Mouse (Mus musculus): Measurements from ENCODE around the gene Serpina6.
A peak's percentile ranks its signal among the peaks of the same experiment; 100 is the strongest.
"Not testable (repeated sequence)": the region's sequence is repeated elsewhere in the genome, so short reads cannot be mapped to it uniquely, and the experiment has no call there.

Gene Serpina6

GRCm38 (mm10) chr12:103656848-103657626 is at the start of gene Serpina6:
TSS of gene Serpina6 (minus strand) at chr12:103657212.
- DNase-seq, result no peak

- no peak for DNase-seq
These were observed 49.1 kb upstream of the Serpina6 start for GRCm38 (mm10) chr12:103706113-103706512.

GRCm38 (mm10) chr12:103705547-103705946 is 48.5 kb upstream of the Serpina6 start:
- no peak for DNase-seq

- DNase-seq, result no peak
These were observed 43.2 kb upstream of the Serpina6 start for GRCm38 (mm10) chr12:103700144-103700750.

GRCm38 (mm10) chr12:103695429-103695828 is 38.4 kb upstream of the Serpina6 start, which contains the start of gene Serpina1f:
TSS of gene Serpina1f (minus strand) at chr12:103695529.
- DNase-seq, result no peak

- DNase-seq, result no peak
These were observed 31.3 kb upstream of the Serpina6 start for GRCm38 (mm10) chr12:103688221-103688814.

- no peak for DNase-seq
These were observed 30.0 kb upstream of the Serpina6 start for GRCm38 (mm10) chr12:103687021-103687420.

GRCm38 (mm10) chr12:103686050-103686449 is 29.0 kb upstream of the Serpina6 start:
- no peak for DNase-seq

- no peak for DNase-seq
These were observed 28.4 kb upstream of the Serpina6 start for GRCm38 (mm10) chr12:103685386-103685785.

- no peak for DNase-seq
These were observed 26.8 kb upstream of the Serpina6 start for GRCm38 (mm10) chr12:103683775-103684174.

- no peak for DNase-seq
These were observed 24.7 kb upstream of the Serpina6 start for GRCm38 (mm10) chr12:103681739-103682138.

- no peak for DNase-seq
These were observed 24.2 kb upstream of the Serpina6 start for GRCm38 (mm10) chr12:103681169-103681568.

GRCm38 (mm10) chr12:103679853-103680252 is 22.8 kb upstream of the Serpina6 start:
- DNase-seq, result not testable (repeated sequence)

- no peak for DNase-seq
These were observed 19.0 kb upstream of the Serpina6 start, which contains the start of gene Serpina16 for GRCm38 (mm10) chr12:103676039-103676438. TSS of gene Serpina16 (minus strand) at chr12:103676139.

GRCm38 (mm10) chr12:103673179-103673578 is 16.2 kb upstream of the Serpina6 start:
- DNase-seq, result no peak

GRCm38 (mm10) chr12:103671483-103671882 is 14.5 kb upstream of the Serpina6 start:
- no peak for DNase-seq

- no peak for DNase-seq
These were observed 14.0 kb upstream of the Serpina6 start for GRCm38 (mm10) chr12:103670964-103671363.

GRCm38 (mm10) chr12:103670344-103670743 is 13.3 kb upstream of the Serpina6 start:
- peak; percentile 39 for DNase-seq

- no peak for DNase-seq
These were observed 8.3 kb upstream of the Serpina6 start for GRCm38 (mm10) chr12:103665286-103665685.

GRCm38 (mm10) chr12:103662053-103662452 is 5.0 kb upstream of the Serpina6 start:
- not testable (repeated sequence) for DNase-seq

- DNase-seq, result no peak
These were observed 3.1 kb upstream of the Serpina6 start for GRCm38 (mm10) chr12:103660076-103660475.

GRCm38 (mm10) chr12:103659171-103659570 is 2.2 kb upstream of the Serpina6 start:
- DNase-seq, result no peak

- no peak for DNase-seq
These were observed 979 bp upstream of the Serpina6 start for GRCm38 (mm10) chr12:103657991-103658390.
